Mouse (Mus musculus): ENCODE measurements around the gene Srpx2. TPM values are rescaled to one million over a fixed set of nuclear protein-coding genes. Genes with fewer than 3 reads are reported as not detected.

The Srpx2 gene
- under 1 TPM; 0.58 to 0.77 TPM for total RNA-seq (2021)
- long read RNA-seq, partial matches to known transcripts = 0 of 1 reads
- long read RNA-seq, other reads (novel, unspliced or antisense) = 0 of 1 reads

- no peak for DNase-seq (ENCODE audit: low spot score in 2 of 2)
Measured at GRCm38 (mm10) chrX:133908261-133908660, at the start of gene Srpx2. TSS of gene Srpx2 (plus strand) at chrX:133908426.

- no peak for DNase-seq (ENCODE audit: low spot score in 2 of 2)
Measured at GRCm38 (mm10) chrX:133869743-133870142, 38.5 kb upstream of the Srpx2 start.

GRCm38 (mm10) chrX:133887308-133887707 lies 20.9 kb upstream of the Srpx2 start:
- no peak for DNase-seq (ENCODE audit: low spot score in 2 of 2)

GRCm38 (mm10) chrX:133888111-133888510 lies 20.1 kb upstream of the Srpx2 start:
- DNase-seq (ENCODE audit: low spot score in 2 of 2) = no peak

- DNase-seq (ENCODE audit: low spot score in 2 of 2) = peak; percentile 58 to 90
Measured at GRCm38 (mm10) chrX:133898014-133898542, 10.1 kb upstream of the Srpx2 start, which contains the start of gene Tspan6. TSS of gene Tspan6 (minus strand) at chrX:133898429.

GRCm38 (mm10) chrX:133911397-133912103 lies 3.3 kb downstream of the Srpx2 start:
- no peak for DNase-seq (ENCODE audit: low spot score in 2 of 2)

GRCm38 (mm10) chrX:133913006-133913405 lies 4.8 kb downstream of the Srpx2 start:
- DNase-seq (ENCODE audit: low spot score in 2 of 2) = no peak

GRCm38 (mm10) chrX:133914219-133914618 lies 6.0 kb downstream of the Srpx2 start:
- DNase-seq (ENCODE audit: low spot score in 2 of 2) = no peak

GRCm38 (mm10) chrX:133921187-133921586 lies 13.0 kb downstream of the Srpx2 start:
- peak in 1 of 2 experiments; percentile 9 for DNase-seq (ENCODE audit: low spot score in 2 of 2)

- no peak for DNase-seq (ENCODE audit: low spot score in 2 of 2)
Measured at GRCm38 (mm10) chrX:133926760-133927159, 18.5 kb downstream of the Srpx2 start.

GRCm38 (mm10) chrX:133931302-133932013 lies 23.2 kb downstream of the Srpx2 start:
- peak in 1 of 2 experiments; percentile 61 for DNase-seq (ENCODE audit: low spot score in 2 of 2)

- DNase-seq (ENCODE audit: low spot score in 2 of 2) = no peak
Measured at GRCm38 (mm10) chrX:133936605-133937225, 28.5 kb downstream of the Srpx2 start.

- DNase-seq (ENCODE audit: low spot score in 2 of 2) = no peak
Measured at GRCm38 (mm10) chrX:133939561-133939960, 31.3 kb downstream of the Srpx2 start.

- DNase-seq (ENCODE audit: low spot score in 2 of 2) = peak; percentile 6 to 66
Measured at GRCm38 (mm10) chrX:133947427-133947826, 39.2 kb downstream of the Srpx2 start.

- DNase-seq (ENCODE audit: low spot score in 2 of 2) = no peak
Measured at GRCm38 (mm10) chrX:133954661-133955060, 46.4 kb downstream of the Srpx2 start.

GRCm38 (mm10) chrX:133960617-133961016 lies 52.4 kb downstream of the Srpx2 start:
- DNase-seq (ENCODE audit: low spot score in 2 of 2) = no peak

GRCm38 (mm10) chrX:133964615-133965014 lies 56.4 kb downstream of the Srpx2 start:
- no peak for DNase-seq (ENCODE audit: low spot score in 2 of 2)

GRCm38 (mm10) chrX:133981231-133982002 lies 73.2 kb downstream of the Srpx2 start, which contains the start of gene Sytl4:
TSS of gene Sytl4 (minus strand) at chrX:133981812.
- DNase-seq (ENCODE audit: low spot score in 2 of 2) = no peak
